Mouse (Mus musculus) layer of hippocampus, adult 9-10 months (tissue): ENCODE measurements around the gene Mpnd.

Experiments
- DNase-seq: peaks from one replicate; pipeline ENCODE4 v3.0.0; 2022; ENCODE audit warnings: low spot score

Gene Mpnd

GRCm38 (mm10) chr17:56005415-56006061, at the start of gene Mpnd, which contains the start of gene Stap2:
Gene Mpnd (plus strand): TSS chr17:56005711.
Gene Stap2 (minus strand): TSS chr17:56005584.
- DNase-seq: no peak

GRCm38 (mm10) chr17:55956129-55956528, 49.4 kb upstream of the Mpnd start:
- no peak for DNase-seq

GRCm38 (mm10) chr17:55956591-55956990, 48.9 kb upstream of the Mpnd start:
- DNase-seq: no peak

- DNase-seq: peak; percentile 65
Measured at GRCm38 (mm10) chr17:55957168-55957567, 48.3 kb upstream of the Mpnd start.

GRCm38 (mm10) chr17:55957726-55958583, 47.6 kb upstream of the Mpnd start:
- DNase-seq: no peak

GRCm38 (mm10) chr17:55958584-55958886, 47.0 kb upstream of the Mpnd start:
- no peak for DNase-seq

GRCm38 (mm10) chr17:55958918-55959728, 46.4 kb upstream of the Mpnd start, which contains the start of gene Yju2:
Gene Yju2 (plus strand): TSS chr17:55959099.
- DNase-seq: peak; percentile 93

GRCm38 (mm10) chr17:55959946-55960740, 45.4 kb upstream of the Mpnd start:
- DNase-seq: no peak

GRCm38 (mm10) chr17:55960791-55961190, 44.7 kb upstream of the Mpnd start:
- DNase-seq: no peak

- DNase-seq: no peak
Measured at GRCm38 (mm10) chr17:55961631-55962030, 43.9 kb upstream of the Mpnd start.

- no peak for DNase-seq
Measured at GRCm38 (mm10) chr17:55963171-55963570, 42.3 kb upstream of the Mpnd start.

- no peak for DNase-seq
Measured at GRCm38 (mm10) chr17:55964496-55964895, 41.0 kb upstream of the Mpnd start.

GRCm38 (mm10) chr17:55964996-55965395, 40.5 kb upstream of the Mpnd start:
- DNase-seq: no peak

- no peak for DNase-seq
Measured at GRCm38 (mm10) chr17:55967186-55967585, 38.3 kb upstream of the Mpnd start.

GRCm38 (mm10) chr17:55968210-55968609, 37.3 kb upstream of the Mpnd start:
- DNase-seq: no peak

- no peak for DNase-seq
Measured at GRCm38 (mm10) chr17:55969560-55969959, 36.0 kb upstream of the Mpnd start.

GRCm38 (mm10) chr17:55969966-55970891, 35.3 kb upstream of the Mpnd start, which contains the start of gene Shd:
Gene Shd (plus strand): TSS chr17:55970467.
- no peak for DNase-seq

- no peak for DNase-seq
Measured at GRCm38 (mm10) chr17:55971453-55971852, 34.1 kb upstream of the Mpnd start.

GRCm38 (mm10) chr17:55976255-55976862, 29.2 kb upstream of the Mpnd start:
- DNase-seq: no peak

GRCm38 (mm10) chr17:55977301-55977700, 28.2 kb upstream of the Mpnd start:
- no peak for DNase-seq
